Mouse (Mus musculus) spleen, adult 2 months (tissue): ENCODE results near the gene 6030452D12Rik. TPM values are rescaled to one million over a fixed set of nuclear protein-coding genes. Genes with fewer than 3 reads are reported as not detected.

Experiments used
- DNase-seq, 2 experiments: peaks; one replicate each; pipeline versions ENCODE4 v3.0.0 to v3.0.0-alpha.2; 2012 to 2021; ENCODE audit warnings: low spot score in 2 of 2, low read depth in 1 of 2
- H3K27ac ChIP-seq: fragments of 200-500 bp; 2 replicates; pipeline ENCODE4 v1.5.1; 2012; ENCODE audit warnings: low read length, inconsistent platforms; ENCODE audit not compliant: insufficient read depth
- H3K27me3 ChIP-seq: fragments of 200-500 bp; 2 replicates; pipeline ENCODE4 v1.6.1; 2012; ENCODE audit warnings: mild to moderate bottlenecking, moderate library complexity, low read length, inconsistent platforms; ENCODE audit not compliant: control insufficient read depth, insufficient read depth
- H3K36me3 ChIP-seq: fragments of 200-500 bp; 2 replicates; pipeline ENCODE4 v1.6.1; 2012; ENCODE audit warnings: mild to moderate bottlenecking, low read length, inconsistent platforms; ENCODE audit not compliant: control insufficient read depth, insufficient read depth
- H3K4me1 ChIP-seq: fragments of 200-500 bp; 2 replicates; pipeline ENCODE4 v1.6.1; 2011; ENCODE audit warnings: inconsistent platforms; ENCODE audit not compliant: control insufficient read depth, insufficient read depth, insufficient read length
- H3K4me3 ChIP-seq: fragments of 200-500 bp; 2 replicates; pipeline ENCODE4 v1.5.1; 2011; ENCODE audit warnings: mild to moderate bottlenecking, inconsistent platforms; ENCODE audit not compliant: insufficient read depth, insufficient read length; ENCODE audit errors: extremely low read depth
- CTCF ChIP-seq: fragments of 200-500 bp; IDR thresholded peaks from 2 replicates; pipeline ENCODE4 v1.5.1; 2011; ENCODE audit warnings: mild to moderate bottlenecking, inconsistent platforms; ENCODE audit not compliant: insufficient read depth, insufficient read length, insufficient replicate concordance; ENCODE audit errors: extremely low read depth
- POLR2A ChIP-seq: fragments of 200-500 bp; IDR thresholded peaks from 2 replicates; pipeline ENCODE4 v1.6.1; 2011; ENCODE audit warnings: low read depth, low read length, inconsistent platforms
- WGBS: fragments of 180-500 bp; shearing (Covaris S2); methylation state at CpG from one replicate; pipeline ENCODE4 v1.1.7; 2018; 5-methylcytosine and 5-hydroxymethylcytosine counted together
- polyA plus RNA-seq: library from polyadenylated mRNA; depleted of rRNA; stranded (reverse); fragments of >200 nt; gene quantifications from 2 replicates; pipeline ENCODE4 v1.2.3, GENCODE M21; 2012; rRNA removed

The 6030452D12Rik gene
- polyA plus RNA-seq, 1 experiment, result not detected

GRCm38 (mm10) chr8:106543043-106543442, 42.7 kb downstream of the 6030452D12Rik start:
- DNase-seq, result no peak
- TF ChIP-seq CTCF (no peak), POLR2A (no peak)
- Histone ChIP-seq H3K27ac (no peak overlapping the region), H3K27me3 (no peaks in the 10 kb centered on the region), H3K4me3 (no peak overlapping the region), H3K4me1 (no peaks in the 10 kb centered on the region), H3K36me3 (no peaks in the 10 kb centered on the region)
- WGBS, result 91% methylated on average over 8 of the region's 8 CpGs

GRCm38 (mm10) chr8:106545149-106545548, 44.8 kb downstream of the 6030452D12Rik start:
- Histone ChIP-seq H3K36me3 (no peaks in the 10 kb centered on the region), H3K4me1 (no peaks in the 10 kb centered on the region), H3K4me3 (no peak overlapping the region), H3K27ac (no peak overlapping the region), H3K27me3 (no peaks in the 10 kb centered on the region)
- DNase-seq, result no peak
- 64% methylated on average over 2 of the region's 2 CpGs for whole genome bisulfite sequencing
- TF ChIP-seq POLR2A (no peak), CTCF (no peak)

GRCm38 (mm10) chr8:106546746-106547145, 46.4 kb downstream of the 6030452D12Rik start:
- Histone ChIP-seq H3K4me3 (no peak overlapping the region), H3K4me1 (no peaks in the 10 kb centered on the region), H3K36me3 (no peaks in the 10 kb centered on the region), H3K27me3 (no peaks in the 10 kb centered on the region), H3K27ac (no peak overlapping the region)
- 25% methylated on average over 7 of the region's 7 CpGs for WGBS
- DNase-seq, result no peak
- no peak for TF ChIP-seq POLR2A
- TF ChIP-seq CTCF, result no peak

- WGBS, result 35% methylated on average over 10 of the region's 10 CpGs
- TF ChIP-seq CTCF (no peak), POLR2A (no peak)
Observed at GRCm38 (mm10) chr8:106548366-106548936, 48.1 kb downstream of the 6030452D12Rik start.

GRCm38 (mm10) chr8:106550906-106551305, 50.6 kb downstream of the 6030452D12Rik start:
- Histone ChIP-seq H3K27me3 (no peaks in the 10 kb centered on the region), H3K36me3 (no peaks in the 10 kb centered on the region), H3K4me3 (no peak overlapping the region), H3K27ac (no peak overlapping the region), H3K4me1 (no peaks in the 10 kb centered on the region)
- no peak for TF ChIP-seq CTCF
- TF ChIP-seq POLR2A, result no peak
- no peak for DNase-seq
- 94% methylated on average over 1 of the region's 1 CpGs for WGBS

More at GRCm38 (mm10) chr8:106548366-106548936, 48.1 kb downstream of the 6030452D12Rik start:
- Histone ChIP-seq H3K27me3 (no peaks in the 10 kb centered on the region), H3K36me3 (no peaks in the 10 kb centered on the region), H3K4me1 (no peaks in the 10 kb centered on the region), H3K27ac (no peak overlapping the region), H3K4me3 (no peak overlapping the region)
- no peak for DNase-seq

GRCm38 (mm10) chr8:106554011-106554410, 53.7 kb downstream of the 6030452D12Rik start:
- DNase-seq, result no peak
- Histone ChIP-seq H3K27ac (no peak overlapping the region), H3K4me1 (no peaks in the 10 kb centered on the region), H3K27me3 (no peaks in the 10 kb centered on the region), H3K4me3 (no peak overlapping the region), H3K36me3 (no peaks in the 10 kb centered on the region)
- no peak for TF ChIP-seq CTCF
- TF ChIP-seq POLR2A, result no peak
- 95% methylated on average over 5 of the region's 5 CpGs for WGBS

- H3K4me1 ChIP-seq, result no peaks in the 10 kb centered on the region
- H3K4me3 ChIP-seq, result no peak overlapping the region
- no peaks in the 10 kb centered on the region for H3K36me3 ChIP-seq
- WGBS, result 8% methylated on average over 6 of the region's 7 CpGs
- H3K27me3 ChIP-seq, result no peaks in the 10 kb centered on the region
- no peak for DNase-seq
- no peak overlapping the region for H3K27ac ChIP-seq
- TF ChIP-seq POLR2A (no peak), CTCF (no peak)
Observed at GRCm38 (mm10) chr8:106556068-106556645, 55.8 kb downstream of the 6030452D12Rik start.

Other genes starting within 250 kb of the 6030452D12Rik start
- gene Smpd3, start 162.5 kb upstream of the 6030452D12Rik start, polyA plus RNA-seq, result 1.1 and 1.4 TPM in 2 replicates
- 2.2 and 2.4 TPM in 2 replicates for gene Zfp90, start 85.2 kb upstream of the 6030452D12Rik start, polyA plus RNA-seq
- 1.9 TPM in 2 replicates for gene Cdh3, start 10.4 kb downstream of the 6030452D12Rik start, polyA plus RNA-seq
- gene Gm10073, start 72.9 kb downstream of the 6030452D12Rik start, polyA plus RNA-seq, result 153 and 172 TPM in 2 replicates
- gene Cdh1, start 102.8 kb downstream of the 6030452D12Rik start, polyA plus RNA-seq, result 1.5 TPM in 2 replicates
- 3.6 and 3.7 TPM in 2 replicates for gene Tango6, start 182.5 kb downstream of the 6030452D12Rik start, polyA plus RNA-seq